Mouse (Mus musculus) lung, embryonic 16.5 days (tissue): ENCODE data around the gene Gm8653. TPM values are rescaled to one million over a fixed set of nuclear protein-coding genes. Genes with fewer than 3 reads are reported as not detected.
"Not testable (repeated sequence)": the region's sequence is repeated elsewhere in the genome, so short reads cannot be mapped to it uniquely, and the experiment has no call there.

Experiments used
- ATAC-seq: fragments of 200-750 bp; cut with Nextera tagmentation; 2 replicates; pipeline ENCODE4 v1.8.0; 2017; ENCODE audit warnings: low read depth, mild to moderate bottlenecking, moderate library complexity
- H3K27ac ChIP-seq: fragments of 300-500 bp; sonication (generic); 2 replicates; pipeline ENCODE4 v1.5.1; 2014; ENCODE audit warnings: mild to moderate bottlenecking, control low read depth, low read length
- H3K27me3 ChIP-seq: fragments of 300-500 bp; sonication (generic); 2 replicates; pipeline ENCODE4 v1.6.1; 2014; ENCODE audit warnings: low read depth, low read length, mixed read lengths; ENCODE audit not compliant: control insufficient read depth, insufficient read depth
- H3K36me3 ChIP-seq: fragments of 300-500 bp; sonication (generic); 2 replicates; pipeline ENCODE4 v1.6.1; 2014; ENCODE audit warnings: low read length; ENCODE audit not compliant: control insufficient read depth, insufficient read depth
- H3K4me1 ChIP-seq: fragments of 300-500 bp; sonication (generic); replicated peaks from 2 replicates; pipeline ENCODE4 v1.6.1; 2014; ENCODE audit warnings: low read length, mixed read lengths; ENCODE audit not compliant: control insufficient read depth, insufficient read depth
- H3K4me2 ChIP-seq: fragments of 300-500 bp; sonication (generic); 2 replicates; pipeline ENCODE4 v1.6.1; 2014; ENCODE audit warnings: low read depth, low read length, control low read depth
- H3K4me3 ChIP-seq: fragments of 300-500 bp; sonication (generic); 2 replicates; pipeline ENCODE4 v1.5.1; 2014; ENCODE audit warnings: mild to moderate bottlenecking, low read length, control low read depth
- H3K9ac ChIP-seq: fragments of 300-500 bp; sonication (generic); 2 replicates; pipeline ENCODE4 v1.6.1; 2014; ENCODE audit warnings: low read length, control low read depth
- H3K9me3 ChIP-seq: fragments of 300-500 bp; sonication (generic); 2 replicates; pipeline ENCODE4 v1.6.1; 2016; ENCODE audit warnings: low read length; ENCODE audit not compliant: control insufficient read depth
- WGBS: fragments of 180-500 bp; shearing (Covaris S2); extraction: QIAGEN DNeasy Blood & Tissue Kit; methylation state at CpG from one replicate; pipeline ENCODE4 v1.1.7; 2014; 5-methylcytosine and 5-hydroxymethylcytosine counted together
- polyA plus RNA-seq: library from polyadenylated mRNA; unstranded; fragments of >200 nt; fragmentation: Nextera tagmentation; extraction: Ambion mirVana; gene quantifications from 2 replicates; pipeline ENCODE4 v1.2.1, GENCODE M21; 2015

Gene Gm8653
- polyA plus RNA-seq = not detected in 2 replicates

DNA sequence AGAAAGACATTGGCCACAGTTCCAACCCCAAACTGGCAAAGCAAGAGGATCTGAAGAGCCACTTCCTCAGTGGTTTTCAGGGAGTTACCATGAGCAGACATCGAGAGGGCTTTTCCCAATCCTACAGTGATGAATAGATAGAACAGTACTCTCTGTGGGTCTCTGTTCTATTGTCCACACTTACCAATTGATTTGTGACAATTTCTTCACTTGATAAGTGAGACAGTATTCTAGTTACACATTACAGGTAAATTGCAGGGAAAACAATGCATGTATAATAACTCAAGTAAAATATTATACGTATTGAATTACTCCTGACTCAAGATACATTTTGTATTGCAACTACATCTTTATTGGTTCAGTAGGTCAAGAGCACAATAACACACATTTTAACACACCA is at the start of gene Gm8653:
Gene Gm8653 (minus strand): TSS at position 101 of the 400 bp plus-strand sequence.
- H3K4me2 ChIP-seq, ATAC-seq, H3K36me3 ChIP-seq, H3K27ac ChIP-seq, H3K4me3 ChIP-seq, H3K4me1 ChIP-seq, H3K9me3 ChIP-seq, H3K9ac ChIP-seq, H3K27me3 ChIP-seq: not testable (repeated sequence)
- no CpG with 5 or more reads among the region's 2 CpGs for WGBS

DNA sequence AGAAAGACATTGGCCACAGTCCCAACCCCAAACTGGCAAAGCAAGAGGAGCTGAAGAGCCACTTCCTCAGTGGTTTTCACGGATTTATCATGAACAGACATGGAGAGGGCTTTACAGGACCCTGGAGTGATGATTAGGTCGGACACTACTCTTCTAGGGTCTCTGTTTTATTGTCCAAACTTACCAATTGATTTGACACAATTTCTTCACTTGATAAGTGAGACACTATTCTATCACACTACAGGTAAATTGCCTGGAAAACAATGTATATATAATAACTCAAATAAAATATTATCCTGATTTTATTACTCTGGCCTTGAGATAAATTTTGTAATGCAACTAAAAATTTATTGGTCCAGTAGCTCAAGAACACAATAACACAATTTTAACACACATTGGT is 28.3 kb upstream of the Gm8653 start, which contains the start of gene Gm8453:
Gene Gm8453 (minus strand): TSS at position 101 of the 400 bp plus-strand sequence.
- WGBS = 15% methylated on average over 1 of the region's 2 CpGs
- ATAC-seq, H3K27ac ChIP-seq: not testable (repeated sequence)

DNA sequence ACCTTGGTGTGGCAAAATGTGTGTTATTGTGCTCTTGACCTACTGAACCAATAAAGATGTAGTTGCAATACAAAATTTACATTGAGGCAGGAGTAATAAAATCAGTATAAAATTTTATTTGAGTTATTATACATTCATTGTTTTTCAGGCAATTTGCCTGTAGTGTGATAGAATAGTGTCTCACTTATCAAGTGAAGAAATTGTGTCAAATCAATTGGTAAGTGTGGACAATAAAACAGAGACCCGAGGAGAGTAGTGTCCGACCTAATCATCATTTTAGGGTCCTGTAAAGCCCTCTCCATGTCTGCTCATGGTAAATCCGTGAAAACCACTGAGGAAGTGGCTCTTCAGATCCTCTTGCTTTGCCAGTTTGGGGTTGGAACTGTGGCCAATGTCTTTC is 12.0 kb downstream of the Gm8653 start, which contains the start of gene Vmn1r143:
Gene Vmn1r143 (plus strand): TSS at position 301 of the 400 bp plus-strand sequence.
- not testable (repeated sequence) for H3K27ac ChIP-seq, H3K27me3 ChIP-seq, H3K4me3 ChIP-seq, H3K4me1 ChIP-seq, H3K36me3 ChIP-seq, H3K9ac ChIP-seq, ATAC-seq, H3K4me2 ChIP-seq, H3K9me3 ChIP-seq
- no CpG with 5 or more reads among the region's 3 CpGs for WGBS

More for the DNA sequence above, 28.3 kb upstream of the Gm8653 start, which contains the start of gene Gm8453:
- H3K4me1 ChIP-seq, H3K9ac ChIP-seq, H3K4me3 ChIP-seq, H3K4me2 ChIP-seq, H3K36me3 ChIP-seq, H3K9me3 ChIP-seq, H3K27me3 ChIP-seq: not testable (repeated sequence)

DNA sequence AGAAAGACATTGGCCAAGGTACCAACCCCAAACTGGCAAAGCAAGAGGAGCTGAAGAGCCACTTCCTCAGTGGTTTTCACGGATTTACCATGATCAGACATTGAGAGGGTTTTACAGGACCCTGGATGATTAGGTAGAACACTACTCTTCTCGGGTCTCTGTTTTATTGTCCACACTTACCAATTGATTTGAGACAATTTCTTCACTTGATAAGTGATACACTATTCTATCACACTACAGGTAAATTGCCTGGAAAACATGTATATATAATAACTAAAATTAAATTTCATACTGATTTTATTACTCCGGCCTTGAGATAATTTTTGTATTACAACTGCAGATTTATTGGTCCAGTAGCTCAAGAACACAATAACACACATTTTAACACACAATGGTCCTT is 37.1 kb downstream of the Gm8653 start, which contains the start of gene Vmn1r142:
Gene Vmn1r142 (minus strand): TSS at position 101 of the 400 bp plus-strand sequence.
- H3K4me3 ChIP-seq, H3K27ac ChIP-seq, H3K4me1 ChIP-seq, H3K9ac ChIP-seq, H3K27me3 ChIP-seq, H3K9me3 ChIP-seq, H3K36me3 ChIP-seq, H3K4me2 ChIP-seq, ATAC-seq: not testable (repeated sequence)
- no CpG with 5 or more reads among the region's 3 CpGs for WGBS

Other genes with a start within 250 kb of the Gm8653 start
- gene Vmn1r137, start 206.7 kb downstream of the Gm8653 start, polyA plus RNA-seq = not detected in 2 replicates
- not detected in 2 replicates for gene Vmn1r138, start 172.4 kb downstream of the Gm8653 start, polyA plus RNA-seq
- not detected in 2 replicates for gene Gm6176, start 145.0 kb downstream of the Gm8653 start, polyA plus RNA-seq
- gene Vmn1r139, start 132.2 kb downstream of the Gm8653 start, polyA plus RNA-seq = not detected in 2 replicates
- not detected in 2 replicates for gene Gm16451, start 83.0 kb downstream of the Gm8653 start, polyA plus RNA-seq
- gene Gm10666, start 66.5 kb downstream of the Gm8653 start, polyA plus RNA-seq = not detected in 2 replicates
- gene Vmn1r142, start 37.2 kb downstream of the Gm8653 start, polyA plus RNA-seq = not detected in 2 replicates
- not detected in 2 replicates for gene Vmn1r143, start 11.9 kb downstream of the Gm8653 start, polyA plus RNA-seq
- gene Gm8453, start 28.2 kb upstream of the Gm8653 start, polyA plus RNA-seq = not detected in 2 replicates
- gene Gm4187, start 128.5 kb upstream of the Gm8653 start, polyA plus RNA-seq = not detected in 2 replicates
- not detected in 2 replicates for gene Gm8660, start 169.8 kb upstream of the Gm8653 start, polyA plus RNA-seq
- gene Vmn1r148, start 212.3 kb upstream of the Gm8653 start, polyA plus RNA-seq = not detected in 2 replicates
- not detected in 2 replicates for gene Vmn1r149, start 237.0 kb upstream of the Gm8653 start, polyA plus RNA-seq